Mouse (Mus musculus): ENCODE measurements around the gene Usp43. TPM values are rescaled to one million over a fixed set of nuclear protein-coding genes. Genes with fewer than 3 reads are reported as not detected.
A peak's percentile ranks its signal among the peaks of the same experiment; 100 is the strongest.

Gene Usp43
- polyA plus RNA-seq, 1 experiment = 6.1 TPM

- TF ChIP-seq CTCF (IDR thresholded peaks at IDR 0.05; ENCODE audit: extremely low read depth, insufficient read depth, low read length) (no peak), POLR2A (IDR thresholded peaks at IDR 0.05; ENCODE audit: extremely low read depth, insufficient read depth, low read length) (no peak)
- Histone ChIP-seq H3K4me1 (ENCODE audit: control insufficient read depth, insufficient read depth, low read length) (peaks cover 2% of the 10 kb centered on the region; the same call in 1 of the 2 replicates), H3K27ac (ENCODE audit: insufficient read depth, low read length) (no peak overlapping the region), H3K4me3 (ENCODE audit: insufficient read depth, low read length) (no peak overlapping the region)
Measured at GRCm38 (mm10) chr11:67860743-67861398, 61.1 kb downstream of the Usp43 start.

- no peak for TF ChIP-seq CTCF (IDR thresholded peaks at IDR 0.05; ENCODE audit: extremely low read depth, insufficient read depth, low read length)
- TF ChIP-seq POLR2A (IDR thresholded peaks at IDR 0.05; ENCODE audit: extremely low read depth, insufficient read depth, low read length) = no peak
- no peaks in the 10 kb centered on the region for H3K4me1 ChIP-seq (ENCODE audit: control insufficient read depth, insufficient read depth, low read length)
- H3K27ac ChIP-seq (ENCODE audit: insufficient read depth, low read length) = no peak overlapping the region
- no peak overlapping the region for H3K4me3 ChIP-seq (ENCODE audit: insufficient read depth, low read length)
Measured at GRCm38 (mm10) chr11:67858518-67858917, 63.4 kb downstream of the Usp43 start.

GRCm38 (mm10) chr11:67855035-67855434 is 66.9 kb downstream of the Usp43 start:
- no peak overlapping the region for H3K27ac ChIP-seq (ENCODE audit: insufficient read depth, low read length)
- TF ChIP-seq CTCF (IDR thresholded peaks at IDR 0.05; ENCODE audit: extremely low read depth, insufficient read depth, low read length) = peak; percentile 58
- TF ChIP-seq POLR2A (IDR thresholded peaks at IDR 0.05; ENCODE audit: extremely low read depth, insufficient read depth, low read length) = no peak

GRCm38 (mm10) chr11:67853996-67854395 is 68.0 kb downstream of the Usp43 start:
- TF ChIP-seq POLR2A (IDR thresholded peaks at IDR 0.05; ENCODE audit: extremely low read depth, insufficient read depth, low read length) (no peak), CTCF (IDR thresholded peaks at IDR 0.05; ENCODE audit: extremely low read depth, insufficient read depth, low read length) (no peak)
- no peak overlapping the region for H3K4me3 ChIP-seq (ENCODE audit: insufficient read depth, low read length)
- H3K27ac ChIP-seq (ENCODE audit: insufficient read depth, low read length) = no peak overlapping the region
- H3K4me1 ChIP-seq (ENCODE audit: control insufficient read depth, insufficient read depth, low read length) = no peaks in the 10 kb centered on the region

More at GRCm38 (mm10) chr11:67855035-67855434, 66.9 kb downstream of the Usp43 start:
- no peak overlapping the region for H3K4me3 ChIP-seq (ENCODE audit: insufficient read depth, low read length)
- no peaks in the 10 kb centered on the region for H3K4me1 ChIP-seq (ENCODE audit: control insufficient read depth, insufficient read depth, low read length)

GRCm38 (mm10) chr11:67851770-67852169 is 70.2 kb downstream of the Usp43 start:
- TF ChIP-seq CTCF (IDR thresholded peaks at IDR 0.05; ENCODE audit: extremely low read depth, insufficient read depth, low read length) (no peak), POLR2A (IDR thresholded peaks at IDR 0.05; ENCODE audit: extremely low read depth, insufficient read depth, low read length) (no peak)
- H3K4me1 ChIP-seq (ENCODE audit: control insufficient read depth, insufficient read depth, low read length) = no peaks in the 10 kb centered on the region
- H3K4me3 ChIP-seq (ENCODE audit: insufficient read depth, low read length) = no peak overlapping the region
- no peak overlapping the region for H3K27ac ChIP-seq (ENCODE audit: insufficient read depth, low read length)

- Histone ChIP-seq H3K4me3 (ENCODE audit: insufficient read depth, low read length) (no peak overlapping the region), H3K4me1 (ENCODE audit: control insufficient read depth, insufficient read depth, low read length) (no peaks in the 10 kb centered on the region), H3K27ac (ENCODE audit: insufficient read depth, low read length) (no peak overlapping the region)
- TF ChIP-seq POLR2A (IDR thresholded peaks at IDR 0.05; ENCODE audit: extremely low read depth, insufficient read depth, low read length) = no peak
- TF ChIP-seq CTCF (IDR thresholded peaks at IDR 0.05; ENCODE audit: extremely low read depth, insufficient read depth, low read length) = no peak
Measured at GRCm38 (mm10) chr11:67845193-67845592, 76.8 kb downstream of the Usp43 start.

GRCm38 (mm10) chr11:67839810-67840209 is 82.1 kb downstream of the Usp43 start:
- Histone ChIP-seq H3K27ac (ENCODE audit: insufficient read depth, low read length) (no peak overlapping the region), H3K4me3 (ENCODE audit: insufficient read depth, low read length) (no peak overlapping the region), H3K4me1 (ENCODE audit: control insufficient read depth, insufficient read depth, low read length) (no peaks in the 10 kb centered on the region)
- no peak for TF ChIP-seq POLR2A (IDR thresholded peaks at IDR 0.05; ENCODE audit: extremely low read depth, insufficient read depth, low read length)
- no peak for TF ChIP-seq CTCF (IDR thresholded peaks at IDR 0.05; ENCODE audit: extremely low read depth, insufficient read depth, low read length)

GRCm38 (mm10) chr11:67835408-67836078 is 86.4 kb downstream of the Usp43 start:
- no peak overlapping the region for H3K4me3 ChIP-seq (ENCODE audit: insufficient read depth, low read length)
- no peak for TF ChIP-seq POLR2A (IDR thresholded peaks at IDR 0.05; ENCODE audit: extremely low read depth, insufficient read depth, low read length)
- TF ChIP-seq CTCF (IDR thresholded peaks at IDR 0.05; ENCODE audit: extremely low read depth, insufficient read depth, low read length) = no peak
- H3K27ac ChIP-seq (ENCODE audit: insufficient read depth, low read length) = no peak overlapping the region
- no peaks in the 10 kb centered on the region for H3K4me1 ChIP-seq (ENCODE audit: control insufficient read depth, insufficient read depth, low read length)

GRCm38 (mm10) chr11:67831820-67832219 is 90.1 kb downstream of the Usp43 start:
- TF ChIP-seq CTCF (IDR thresholded peaks at IDR 0.05; ENCODE audit: extremely low read depth, insufficient read depth, low read length) (no peak), POLR2A (IDR thresholded peaks at IDR 0.05; ENCODE audit: extremely low read depth, insufficient read depth, low read length) (no peak)

GRCm38 (mm10) chr11:67829530-67829929 is 92.4 kb downstream of the Usp43 start:
- no peaks in the 10 kb centered on the region for H3K4me1 ChIP-seq (ENCODE audit: control insufficient read depth, insufficient read depth, low read length)
- TF ChIP-seq POLR2A (IDR thresholded peaks at IDR 0.05; ENCODE audit: extremely low read depth, insufficient read depth, low read length) (no peak), CTCF (IDR thresholded peaks at IDR 0.05; ENCODE audit: extremely low read depth, insufficient read depth, low read length) (no peak)
- H3K27ac ChIP-seq (ENCODE audit: insufficient read depth, low read length) = no peak overlapping the region
- no peak overlapping the region for H3K4me3 ChIP-seq (ENCODE audit: insufficient read depth, low read length)

More at GRCm38 (mm10) chr11:67831820-67832219, 90.1 kb downstream of the Usp43 start:
- H3K27ac ChIP-seq (ENCODE audit: insufficient read depth, low read length) = no peak overlapping the region
- no peaks in the 10 kb centered on the region for H3K4me1 ChIP-seq (ENCODE audit: control insufficient read depth, insufficient read depth, low read length)
- no peak overlapping the region for H3K4me3 ChIP-seq (ENCODE audit: insufficient read depth, low read length)
